Mouse (Mus musculus) CD4-positive, CD25-positive, alpha-beta regulatory T cell, adult 9 weeks (primary cell): ENCODE data around the gene Sdhaf2. TPM values are rescaled to one million over a fixed set of nuclear protein-coding genes. Genes with fewer than 3 reads are reported as not detected.

Source experiments
- polyA plus RNA-seq: library from polyadenylated mRNA; unstranded; fragments of 100-300 nt; shearing (Covaris generic); gene quantifications from one replicate; pipeline ENCODE4 v1.2.1, GENCODE M21; 2017

Gene Sdhaf2
- polyA plus RNA-seq: 92.9 TPM

GRCm38 (mm10) chr19:10525910-10526309, at the start of gene Sdhaf2:
Gene Sdhaf2 (minus strand): TSS chr19:10526142.

GRCm38 (mm10) chr19:10555624-10556510, 29.9 kb upstream of the Sdhaf2 start, which contains the start of gene Tmem216:
Gene Tmem216 (minus strand): TSS chr19:10556238.

GRCm38 (mm10) chr19:10525106-10525901, 638 bp downstream of the Sdhaf2 start, which contains the start of gene Cpsf7:
Gene Cpsf7 (plus strand): TSS chr19:10525266.

GRCm38 (mm10) chr19:10482703-10483102, 43.2 kb downstream of the Sdhaf2 start, which contains the start of gene Ppp1r32:
Gene Ppp1r32 (minus strand): TSS chr19:10482928.

GRCm38 (mm10) chr19:10456752-10457483, 69.0 kb downstream of the Sdhaf2 start, which contains the start of gene Lrrc10b:
Gene Lrrc10b (minus strand): TSS chr19:10457473.

Other genes with a start within 250 kb of the Sdhaf2 start
- 0.06 TPM for gene Dagla, start 221.3 kb downstream of the Sdhaf2 start, polyA plus RNA-seq
- not detected for gene Syt7, start 137.1 kb downstream of the Sdhaf2 start, polyA plus RNA-seq
- gene Lrrc10b, start 68.7 kb downstream of the Sdhaf2 start, polyA plus RNA-seq: not detected
- gene Ppp1r32, start 43.2 kb downstream of the Sdhaf2 start, polyA plus RNA-seq: 0.69 TPM
- 39.2 TPM for gene Cpsf7, start 876 bp downstream of the Sdhaf2 start, polyA plus RNA-seq
- 11.7 TPM for gene Tmem216, start 30.1 kb upstream of the Sdhaf2 start, polyA plus RNA-seq
- 48.9 TPM for gene Cyb561a3, start 51.0 kb upstream of the Sdhaf2 start, polyA plus RNA-seq
- gene Tmem138, start 51.2 kb upstream of the Sdhaf2 start, polyA plus RNA-seq: 23.3 TPM
- 197 TPM for gene Ddb1, start 79.2 kb upstream of the Sdhaf2 start, polyA plus RNA-seq
- gene Tkfc, start 79.5 kb upstream of the Sdhaf2 start, polyA plus RNA-seq: 11.5 TPM
- 0.37 TPM for gene Vwce, start 108.1 kb upstream of the Sdhaf2 start, polyA plus RNA-seq
- not detected for gene Pga5, start 151.9 kb upstream of the Sdhaf2 start, polyA plus RNA-seq
- gene Vps37c, start 162.6 kb upstream of the Sdhaf2 start, polyA plus RNA-seq: 26.5 TPM
- 623 TPM for gene Cd5, start 212.9 kb upstream of the Sdhaf2 start, polyA plus RNA-seq